Mouse (Mus musculus): ENCODE measurements around the gene Hist1h2af. TPM values are rescaled to one million over a fixed set of nuclear protein-coding genes. Genes with fewer than 3 reads are reported as not detected.
"Not testable (repeated sequence)": the region's sequence is repeated elsewhere in the genome, so short reads cannot be mapped to it uniquely, and the experiment has no call there.

The Hist1h2af gene
- total RNA-seq, 2 experiments from 2014 or later = 2,453 TPM; not detected in 1

GRCm38 (mm10) chr13:23532262-23533075, 1.2 kb upstream of the Hist1h2af start:
- ATAC-seq (replicated peaks; ENCODE audit: poor library complexity, severe bottlenecking) = no peak

DNA sequence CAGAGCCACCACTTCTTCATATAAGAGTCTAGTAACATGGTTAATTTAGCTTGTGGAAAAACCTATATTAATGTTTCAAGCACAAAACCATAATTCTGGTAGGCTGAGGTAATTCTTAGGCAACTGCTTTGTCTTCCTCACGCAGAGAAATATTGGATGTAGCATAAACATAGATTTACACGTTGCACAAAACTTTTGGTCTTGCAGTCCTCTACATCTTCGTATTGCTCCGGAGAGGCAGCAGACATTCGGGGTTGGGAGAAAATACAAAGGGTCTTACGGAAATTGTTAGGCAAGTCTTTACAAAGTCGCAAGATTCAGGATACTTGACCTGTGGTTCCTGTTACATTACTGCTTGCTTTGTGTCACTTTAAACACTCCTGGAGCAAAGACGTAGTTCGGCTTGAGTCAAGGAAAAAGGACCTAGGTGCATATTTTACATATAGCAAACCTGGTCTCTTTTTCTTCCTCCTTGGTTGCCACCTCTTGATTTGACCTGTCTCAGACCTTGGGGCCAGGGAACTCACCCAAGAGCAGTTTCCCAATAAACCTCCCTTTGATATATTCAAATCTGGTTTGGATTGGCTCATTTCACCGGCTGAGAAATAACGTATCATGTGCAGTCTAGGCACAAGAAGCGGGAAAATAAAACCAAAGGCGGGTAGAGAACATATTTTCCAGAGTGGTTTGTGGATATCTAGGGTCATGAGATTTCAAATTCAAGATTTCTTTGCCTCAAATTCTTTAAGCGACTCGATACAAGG, 844 bp downstream of the Hist1h2af start:
- peak; percentile 7; the same call in 1 of the 2 replicates for ATAC-seq (replicated peaks; ENCODE audit: poor library complexity, severe bottlenecking)

DNA sequence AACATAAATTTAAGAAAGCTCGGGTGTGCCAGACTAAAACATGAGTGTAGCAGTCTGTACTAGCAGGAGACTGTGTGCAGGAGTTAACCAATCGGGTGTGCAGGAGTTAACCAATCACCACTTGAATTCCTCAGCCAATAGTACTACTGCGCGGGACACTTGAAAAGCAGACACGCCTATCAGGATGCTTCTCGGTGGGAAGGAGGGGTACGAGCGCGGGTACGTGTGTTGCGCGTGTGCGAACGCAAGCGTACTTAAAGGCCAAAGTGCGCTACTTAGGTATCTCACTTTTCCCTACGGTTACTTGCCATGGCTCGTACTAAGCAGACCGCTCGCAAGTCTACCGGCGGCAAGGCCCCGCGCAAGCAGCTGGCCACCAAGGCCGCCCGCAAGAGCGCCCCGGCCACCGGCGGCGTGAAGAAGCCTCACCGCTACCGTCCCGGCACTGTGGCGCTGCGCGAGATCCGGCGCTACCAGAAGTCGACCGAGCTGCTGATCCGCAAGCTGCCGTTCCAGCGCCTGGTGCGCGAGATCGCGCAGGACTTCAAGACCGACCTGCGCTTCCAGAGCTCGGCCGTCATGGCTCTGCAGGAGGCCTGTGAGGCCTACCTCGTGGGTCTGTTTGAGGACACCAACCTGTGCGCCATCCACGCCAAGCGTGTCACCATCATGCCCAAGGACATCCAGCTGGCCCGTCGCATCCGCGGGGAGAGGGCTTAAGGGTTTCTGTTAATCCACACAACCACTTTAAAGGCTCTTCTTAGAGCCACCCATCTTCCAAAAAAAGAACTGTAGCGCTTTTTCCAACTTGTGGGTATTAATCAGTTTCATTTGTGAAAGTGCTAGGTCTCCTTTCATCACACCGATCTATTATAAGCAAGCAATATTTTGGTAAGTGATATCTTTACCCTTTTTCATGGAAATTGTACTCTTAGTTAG, 1.7 kb downstream of the Hist1h2af start, which contains the start of gene Hist1h3g:
TSS of gene Hist1h3g (plus strand) at position 286 of the 939 bp plus-strand sequence.
- ATAC-seq (replicated peaks; ENCODE audit: poor library complexity, severe bottlenecking) = peak; percentile 65

DNA sequence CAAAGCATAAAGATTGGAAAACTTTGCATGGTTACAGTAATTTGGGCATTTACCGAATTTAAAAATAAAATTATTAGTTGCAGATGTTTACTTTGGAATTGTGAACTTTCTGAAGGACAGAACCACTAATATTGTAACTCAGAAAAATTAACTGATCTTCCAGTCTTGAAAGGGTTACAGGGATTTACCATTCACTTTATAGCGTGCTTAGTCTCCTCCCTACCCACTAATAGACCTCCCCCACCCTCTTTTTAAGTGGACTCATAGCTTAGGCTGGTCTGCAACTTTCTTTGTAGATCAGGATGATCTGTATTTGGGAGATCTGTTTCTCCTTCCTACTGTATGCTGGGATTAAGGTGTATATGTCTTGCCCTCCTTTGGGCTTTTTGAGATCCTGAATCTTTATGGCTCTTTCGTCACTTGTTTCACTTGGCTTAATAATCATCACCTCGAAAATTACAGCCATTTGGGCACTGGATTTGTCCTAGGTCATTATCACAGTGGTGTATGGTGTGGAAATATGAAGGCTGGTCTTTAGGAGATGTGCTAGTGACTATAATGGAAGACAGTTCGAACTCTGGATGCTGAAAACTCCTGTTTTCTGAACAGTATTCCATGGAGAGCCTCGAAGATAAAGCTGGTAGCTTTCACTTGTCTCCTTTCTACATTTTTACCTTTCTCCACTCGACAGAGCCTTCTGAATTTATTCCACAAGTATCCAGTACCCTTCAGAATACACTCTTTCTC, 2.5 kb downstream of the Hist1h2af start:
- ATAC-seq (replicated peaks; ENCODE audit: poor library complexity, severe bottlenecking) = no peak

GRCm38 (mm10) chr13:23537006-23537710, 3.5 kb downstream of the Hist1h2af start:
- ATAC-seq (replicated peaks; ENCODE audit: poor library complexity, severe bottlenecking) = no peak

- peak; percentile 28 for ATAC-seq (replicated peaks; ENCODE audit: poor library complexity, severe bottlenecking)
Observed at GRCm38 (mm10) chr13:23538249-23538648, 4.5 kb downstream of the Hist1h2af start.

GRCm38 (mm10) chr13:23539821-23540220, 6.1 kb downstream of the Hist1h2af start:
- ATAC-seq (replicated peaks; ENCODE audit: poor library complexity, severe bottlenecking) = not testable (repeated sequence)

GRCm38 (mm10) chr13:23541497-23541896, 7.8 kb downstream of the Hist1h2af start:
- no peak for ATAC-seq (replicated peaks; ENCODE audit: poor library complexity, severe bottlenecking)

GRCm38 (mm10) chr13:23542225-23542980, 8.7 kb downstream of the Hist1h2af start:
- not testable (repeated sequence) for ATAC-seq (replicated peaks; ENCODE audit: poor library complexity, severe bottlenecking)

- ATAC-seq (replicated peaks; ENCODE audit: poor library complexity, severe bottlenecking) = peak; percentile 85
Observed at GRCm38 (mm10) chr13:23542999-23543607, 9.4 kb downstream of the Hist1h2af start, which contains the start of gene Hist1h2bh. Hist1h2bh (minus strand) TSS chr13:23543392.

GRCm38 (mm10) chr13:23543965-23544786, 10.5 kb downstream of the Hist1h2af start, which contains the start of gene Hist1h3f:
Hist1h3f (plus strand) TSS chr13:23544052.
- ATAC-seq (replicated peaks; ENCODE audit: poor library complexity, severe bottlenecking) = peak; percentile 72

DNA sequence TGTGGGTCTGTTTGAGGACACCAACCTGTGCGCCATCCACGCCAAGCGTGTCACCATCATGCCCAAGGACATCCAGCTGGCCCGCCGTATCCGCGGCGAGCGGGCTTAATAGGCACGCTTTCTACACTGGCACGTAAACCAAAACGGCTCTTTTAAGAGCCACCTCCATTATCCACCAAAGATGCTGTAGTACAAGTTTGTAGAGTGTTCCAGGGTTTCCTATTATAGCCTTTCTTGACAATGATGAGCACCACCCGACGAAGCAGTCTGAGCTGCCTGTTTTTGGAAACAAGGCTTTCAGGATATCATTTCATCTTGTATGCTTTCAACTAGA, 11.0 kb downstream of the Hist1h2af start:
- ATAC-seq (replicated peaks; ENCODE audit: poor library complexity, severe bottlenecking) = peak; percentile 27

GRCm38 (mm10) chr13:23546694-23547093, 13.0 kb downstream of the Hist1h2af start:
- no peak for ATAC-seq (replicated peaks; ENCODE audit: poor library complexity, severe bottlenecking)

DNA sequence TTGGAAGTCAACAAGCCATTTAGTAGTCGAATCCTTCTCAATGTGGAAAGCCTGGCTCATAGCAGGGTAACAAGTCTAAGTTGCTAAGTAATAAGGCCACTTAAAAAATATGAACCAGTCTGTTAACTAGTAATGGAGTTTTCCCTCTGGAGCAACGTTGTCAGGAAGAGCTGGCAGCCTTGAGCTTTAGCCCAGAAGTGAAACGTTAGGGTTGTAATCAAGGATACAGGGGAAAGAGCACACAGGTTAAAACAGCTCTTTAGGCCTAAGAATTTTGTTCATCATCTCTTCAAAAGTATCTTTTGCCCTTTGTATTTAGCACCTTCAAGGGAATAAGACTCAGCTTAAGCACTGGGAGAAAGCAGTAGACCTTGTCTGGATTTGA, 17.0 kb downstream of the Hist1h2af start:
- no peak for ATAC-seq (replicated peaks; ENCODE audit: poor library complexity, severe bottlenecking)

DNA sequence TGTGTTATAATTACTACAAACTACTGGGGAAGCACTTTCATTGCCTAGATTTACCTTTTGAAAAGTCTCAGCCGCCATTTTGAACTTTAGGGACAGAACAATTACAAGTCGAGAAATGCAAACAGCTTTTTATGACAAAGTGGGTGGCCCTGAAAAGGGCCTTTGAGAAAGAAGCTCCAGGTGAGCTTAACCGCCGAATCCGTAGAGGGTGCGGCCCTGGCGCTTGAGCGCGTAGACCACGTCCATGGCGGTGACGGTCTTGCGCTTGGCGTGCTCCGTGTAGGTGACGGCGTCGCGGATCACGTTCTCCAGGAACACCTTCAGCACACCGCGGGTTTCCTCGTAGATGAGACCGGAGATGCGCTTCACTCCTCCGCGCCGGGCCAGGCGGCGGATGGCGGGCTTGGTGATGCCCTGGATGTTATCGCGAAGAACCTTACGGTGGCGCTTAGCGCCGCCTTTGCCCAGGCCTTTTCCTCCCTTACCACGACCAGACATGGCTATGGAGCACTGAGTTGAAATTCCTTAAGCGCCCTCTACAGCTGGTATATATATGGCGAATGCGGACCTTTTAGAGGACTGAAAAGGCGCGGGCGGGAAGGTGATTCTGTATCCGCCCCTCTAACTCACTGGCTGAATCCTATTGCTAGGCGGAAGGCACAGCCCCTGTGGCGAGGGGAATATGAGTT, 17.6 kb downstream of the Hist1h2af start, which contains the start of gene Hist1h4f:
TSS of gene Hist1h4f (minus strand) at position 503 of the 689 bp plus-strand sequence.
- peak; percentile 63 for ATAC-seq (replicated peaks; ENCODE audit: poor library complexity, severe bottlenecking)

All from granulocyte monocyte progenitor cell, adult 5-6 weeks (primary cell).